Mouse (Mus musculus) MEL-GATA-1-ER (cell line): ENCODE data around the gene Hcrtr1.

Source experiments
- DNase-seq: peaks from one replicate; pipeline ENCODE4 v3.0.0-alpha.2; 2012; ENCODE audit warnings: low read depth; ENCODE audit errors: extremely low read depth

The Hcrtr1 gene

GRCm38 (mm10) chr4:130124110-130124509 lies 15.0 kb downstream of the Hcrtr1 start:
- no peak for DNase-seq

GRCm38 (mm10) chr4:130123020-130123419 lies 16.1 kb downstream of the Hcrtr1 start:
- DNase-seq = no peak

- DNase-seq = no peak
These were observed 17.6 kb downstream of the Hcrtr1 start for GRCm38 (mm10) chr4:130121560-130121959.

GRCm38 (mm10) chr4:130120752-130121151 lies 18.4 kb downstream of the Hcrtr1 start:
- no peak for DNase-seq

GRCm38 (mm10) chr4:130112732-130113131 lies 26.4 kb downstream of the Hcrtr1 start:
- no peak for DNase-seq

GRCm38 (mm10) chr4:130112299-130112698 lies 26.9 kb downstream of the Hcrtr1 start:
- DNase-seq = peak; percentile 12

GRCm38 (mm10) chr4:130110091-130110490 lies 29.1 kb downstream of the Hcrtr1 start:
- no peak for DNase-seq

- no peak for DNase-seq
These were observed 29.5 kb downstream of the Hcrtr1 start for GRCm38 (mm10) chr4:130109666-130110065.

GRCm38 (mm10) chr4:130108929-130109328 lies 30.2 kb downstream of the Hcrtr1 start:
- DNase-seq = peak; percentile 61

GRCm38 (mm10) chr4:130107444-130108131 lies 31.6 kb downstream of the Hcrtr1 start:
- DNase-seq = peak; percentile 95

- no peak for DNase-seq
These were observed 32.1 kb downstream of the Hcrtr1 start for GRCm38 (mm10) chr4:130107065-130107443.

GRCm38 (mm10) chr4:130104584-130104983 lies 34.6 kb downstream of the Hcrtr1 start:
- peak; percentile 9 for DNase-seq

GRCm38 (mm10) chr4:130103632-130104031 lies 35.5 kb downstream of the Hcrtr1 start:
- DNase-seq = no peak

GRCm38 (mm10) chr4:130102111-130102651 lies 37.0 kb downstream of the Hcrtr1 start, which contains the start of gene Pef1:
Pef1 (plus strand) TSS chr4:130102558.
- no peak for DNase-seq

- DNase-seq = no peak
These were observed 38.0 kb downstream of the Hcrtr1 start for GRCm38 (mm10) chr4:130101183-130101582.

- DNase-seq = no peak
These were observed 44.0 kb downstream of the Hcrtr1 start for GRCm38 (mm10) chr4:130095137-130095536.

- DNase-seq = peak; percentile 29
These were observed 51.9 kb downstream of the Hcrtr1 start for GRCm38 (mm10) chr4:130087293-130087692.

GRCm38 (mm10) chr4:130085246-130085820 lies 53.8 kb downstream of the Hcrtr1 start:
- no peak for DNase-seq

GRCm38 (mm10) chr4:130084331-130084945 lies 54.7 kb downstream of the Hcrtr1 start:
- no peak for DNase-seq

- DNase-seq = no peak
These were observed 56.9 kb downstream of the Hcrtr1 start for GRCm38 (mm10) chr4:130082211-130082610.

- DNase-seq = no peak
These were observed 57.6 kb downstream of the Hcrtr1 start for GRCm38 (mm10) chr4:130081345-130082190.
